Mouse (Mus musculus) heart, postnatal 14 days (tissue): Measurements from ENCODE around the gene Prl3d3. TPM values are rescaled to one million over a fixed set of nuclear protein-coding genes. Genes with fewer than 3 reads are reported as not detected.
"Not testable (repeated sequence)": the region's sequence is repeated elsewhere in the genome, so short reads cannot be mapped to it uniquely, and the experiment has no call there.

Source experiments
- DNase-seq, 2 experiments: peaks; one replicate each; pipeline ENCODE4 v3.0.0; 2021 to 2022
- intact Hi-C: fragments of 180-260 bp; cut with DNase I; formaldehyde crosslinking; loops from one replicate; pipeline ENCODE4 v1.15.1; 2025
- long read RNA-seq, 2 experiments: library from polyadenylated mRNA; stranded (forward); transcript quantifications; one replicate each; pipeline ENCODE4 v2.0.0; 2021
- total RNA-seq, 2 experiments: library from RNA; stranded (reverse); gene quantifications; 2 replicates each; pipeline ENCODE4 v1.2.3; 2021

The Prl3d3 gene
- total RNA-seq: not detected
- long read RNA-seq, experiment 1: 0 reads
- long read RNA-seq, experiment 2: 0 reads

DNA sequence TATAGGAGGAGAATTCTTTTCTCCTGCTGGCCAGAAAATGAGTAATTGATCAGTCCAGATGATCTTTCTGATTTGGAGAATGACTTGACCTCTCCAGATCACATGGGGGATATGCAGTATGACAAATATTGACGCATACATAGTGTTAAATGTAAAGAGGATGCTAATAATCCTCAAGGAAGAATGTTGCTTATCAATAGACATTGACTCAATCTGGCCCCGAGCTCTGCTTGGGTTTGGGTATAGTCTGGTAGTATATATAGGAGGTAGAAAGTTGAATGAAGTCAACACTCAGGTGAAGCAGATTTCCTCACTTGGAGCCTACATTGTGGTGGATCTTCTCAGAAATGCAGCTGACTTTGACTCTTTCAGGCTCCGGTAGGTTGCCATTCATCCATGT is at the start of gene Prl3d3:
Prl3d3 (plus strand) TSS at position 301 of the 400 bp plus-strand sequence.
- DNase-seq, intact Hi-C loops: not testable (repeated sequence)

DNA sequence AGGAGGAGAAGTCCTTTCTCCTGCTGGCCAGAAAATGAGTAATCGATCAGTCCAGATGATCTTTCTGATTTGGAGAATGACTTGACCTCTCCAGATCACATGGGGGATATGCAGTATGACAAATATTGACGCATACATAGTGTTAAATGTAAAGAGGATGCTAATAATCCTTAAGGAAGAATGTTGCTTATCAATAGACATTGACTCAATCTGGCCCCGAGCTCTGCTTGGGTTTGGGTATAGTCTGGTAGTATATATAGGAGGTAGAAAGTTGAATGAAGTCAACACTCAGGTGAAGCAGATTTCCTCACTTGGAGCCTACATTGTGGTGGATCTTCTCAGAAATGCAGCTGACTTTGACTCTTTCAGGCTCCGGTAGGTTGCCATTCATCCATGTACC is 35.2 kb upstream of the Prl3d3 start, which contains the start of gene Prl3d2:
Prl3d2 (plus strand) TSS at position 301 of the 400 bp plus-strand sequence.
- DNase-seq, intact Hi-C loops: not testable (repeated sequence)

DNA sequence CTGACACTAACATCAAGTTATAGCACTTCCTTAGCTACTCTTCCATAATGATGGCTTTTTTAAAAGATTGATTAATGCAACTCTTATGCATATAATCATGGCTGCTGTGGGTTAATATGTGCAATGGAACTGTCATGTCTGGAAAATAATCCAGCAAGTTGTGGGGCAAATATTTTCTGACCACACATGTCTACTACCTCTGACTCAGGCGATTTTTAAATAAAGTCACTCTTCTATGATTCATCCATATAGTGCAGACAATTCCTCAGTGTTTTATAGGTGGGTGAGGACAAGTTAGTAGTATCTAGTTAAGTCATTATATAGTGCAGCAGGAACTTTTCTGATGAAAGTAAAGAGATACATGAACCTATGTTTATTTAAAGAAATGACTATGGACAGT is 8.3 kb upstream of the Prl3d3 start:
- intact Hi-C loops: no loop called here

DNA sequence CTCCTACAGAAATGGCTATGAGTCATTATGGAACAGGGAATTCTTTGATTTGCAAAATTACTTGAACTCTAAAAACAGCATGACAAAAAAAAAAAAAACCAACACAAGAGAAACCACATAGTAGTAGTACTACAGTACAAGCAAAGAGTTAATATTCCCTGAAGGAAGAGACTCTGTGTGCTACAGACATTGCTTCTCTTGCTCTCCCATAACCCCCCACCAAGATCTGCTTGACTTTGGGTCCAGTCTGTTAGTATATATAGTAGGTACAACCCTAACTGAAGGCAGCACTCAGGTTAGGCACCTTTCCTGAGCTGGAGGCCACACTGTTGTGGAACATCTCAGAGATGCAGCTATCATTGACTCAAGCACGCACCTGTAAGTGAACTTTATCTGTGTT is 39.8 kb downstream of the Prl3d3 start, which contains the start of gene Prl3c1:
Prl3c1 (plus strand) TSS at position 301 of the 400 bp plus-strand sequence.
- no peak for DNase-seq
- intact Hi-C loops: no loop called here

More for the DNA sequence above, 8.3 kb upstream of the Prl3d3 start:
- no peak for DNase-seq

Other genes starting within 250 kb of the Prl3d3 start
- gene Prl, start 99.2 kb upstream of the Prl3d3 start, total RNA-seq: not detected
- not detected for gene Prl3d1, start 62.6 kb upstream of the Prl3d3 start, total RNA-seq
- gene Prl3d2, start 35.1 kb upstream of the Prl3d3 start, total RNA-seq: not detected
- not detected for gene Prl3c1, start 39.9 kb downstream of the Prl3d3 start, total RNA-seq
- not detected for gene Prl3b1, start 85.1 kb downstream of the Prl3d3 start, total RNA-seq
- gene Prl3a1, start 102.6 kb downstream of the Prl3d3 start, total RNA-seq: not detected
- not detected for gene Prl6a1, start 155.8 kb downstream of the Prl3d3 start, total RNA-seq
- not detected for gene Prl8a2, start 188.9 kb downstream of the Prl3d3 start, total RNA-seq
- gene Prl2b1, start 234.1 kb downstream of the Prl3d3 start, total RNA-seq: not detected